Mouse (Mus musculus) MEL (cell line): ENCODE data around the gene Ctrc. TPM values are rescaled to one million over a fixed set of nuclear protein-coding genes. Genes with fewer than 3 reads are reported as not detected.

ENCODE experiments used
- DNase-seq: peaks from one replicate; pipeline ENCODE4 v3.0.0; 2011; ENCODE audit warnings: low read depth, low spot score
- H3K27ac ChIP-seq: 2 replicates; pipeline ENCODE4 v1.5.1; 2012; ENCODE audit warnings: low read depth, mild to moderate bottlenecking, control low read depth, low read length, moderate library complexity; ENCODE audit not compliant: control insufficient read depth
- H3K27me3 ChIP-seq, 2 experiments: fragments of 150-350 bp in 1 of 2; sonication (generic) in 1 of 2; 2 replicates each; pipeline ENCODE4 v1.6.1; 2012; ENCODE audit warnings: low read length in 2 of 2, mild to moderate bottlenecking in 2 of 2, improper control_type of control experiment in 1 of 2, moderate library complexity in 1 of 2; ENCODE audit not compliant: insufficient read depth in 2 of 2, control insufficient read depth in 1 of 2
- H3K36me3 ChIP-seq, 2 experiments: 2 replicates each; pipeline ENCODE4 v1.6.1; 2012 to 2014; ENCODE audit warnings: low read length in 2 of 2, improper control_type of control experiment in 1 of 2, inconsistent platforms in 1 of 2, mild to moderate bottlenecking in 1 of 2; ENCODE audit not compliant: insufficient read depth in 2 of 2, control insufficient read depth in 1 of 2
- H3K4me1 ChIP-seq, 2 experiments: fragments of 150-350 bp in 1 of 2; sonication (generic) in 1 of 2; 2 replicates each; pipeline ENCODE4 v1.6.1; 2012; ENCODE audit warnings: low read length in 2 of 2, improper control_type of control experiment in 1 of 2, mild to moderate bottlenecking in 1 of 2; ENCODE audit not compliant: insufficient read depth in 2 of 2, control insufficient read depth in 1 of 2
- H3K4me3 ChIP-seq, 2 experiments: fragments of 150-350 bp in 1 of 2; sonication (generic) in 1 of 2; 2 replicates each; pipeline ENCODE4 v1.5.1; 2012; ENCODE audit warnings: low read depth in 2 of 2, low read length in 2 of 2, mild to moderate bottlenecking in 2 of 2, moderate library complexity in 2 of 2, control low read depth in 1 of 2, improper control_type of control experiment in 1 of 2; ENCODE audit not compliant: control insufficient read depth in 1 of 2, insufficient read depth in 1 of 2
- H3K79me2 ChIP-seq: 2 replicates; pipeline ENCODE4 v1.6.1; 2012; ENCODE audit warnings: mild to moderate bottlenecking, low read length, moderate library complexity; ENCODE audit not compliant: control insufficient read depth, poor library complexity, insufficient read depth
- H3K9ac ChIP-seq: 2 replicates; pipeline ENCODE4 v1.6.1; 2012; ENCODE audit warnings: low read depth, mild to moderate bottlenecking, control low read depth, low read length, moderate library complexity; ENCODE audit not compliant: control insufficient read depth, poor library complexity, severe bottlenecking
- H3K9me3 ChIP-seq: fragments of 150-350 bp; sonication (generic); replicated peaks from 2 replicates; pipeline ENCODE4 v1.6.1; 2012; ENCODE audit warnings: mild to moderate bottlenecking, low read length, improper control_type of control experiment, moderate library complexity; ENCODE audit not compliant: insufficient read depth
- CHD1 ChIP-seq: IDR thresholded peaks from 2 replicates; pipeline ENCODE4 v1.6.1; 2012; ENCODE audit warnings: low read depth, mild to moderate bottlenecking, inconsistent platforms, low read length, improper control_type of control experiment
- CHD2 ChIP-seq: IDR thresholded peaks from 2 replicates; pipeline ENCODE4 v1.6.1; 2011; ENCODE audit warnings: low read length, improper control_type of control experiment
- CTCF ChIP-seq, 3 experiments: IDR thresholded peaks in 2 of 3; conservative IDR thresholded peaks in 1 of 3; 2 replicates each; pipeline ENCODE4 v1.5.1; 2011 to 2012; ENCODE audit warnings: low read length in 3 of 3, low read depth in 2 of 3, mild to moderate bottlenecking in 2 of 3, improper control_type of control experiment in 1 of 3, inconsistent platforms in 1 of 3, mixed read lengths in 1 of 3, moderate library complexity in 1 of 3; ENCODE audit not compliant: control insufficient read depth in 1 of 3, insufficient read depth in 1 of 3, poor library complexity in 1 of 3, severe bottlenecking in 1 of 3
- EP300 ChIP-seq, 2 experiments: IDR thresholded peaks; 2 replicates each; pipeline ENCODE4 v1.6.1; 2011; ENCODE audit warnings: improper control_type of control experiment in 2 of 2, low read length in 2 of 2, low read depth in 1 of 2, mild to moderate bottlenecking in 1 of 2
- ETS1 ChIP-seq: IDR thresholded peaks from 2 replicates; pipeline ENCODE4 v1.6.1; 2012; ENCODE audit warnings: low read depth, mild to moderate bottlenecking, inconsistent platforms, low read length, improper control_type of control experiment, moderate library complexity
- GABPA ChIP-seq: IDR thresholded peaks from 2 replicates; pipeline ENCODE4 v1.6.1; 2012; ENCODE audit warnings: low read depth, mild to moderate bottlenecking, inconsistent platforms, low read length, improper control_type of control experiment, moderate library complexity
- GATA1 ChIP-seq: IDR thresholded peaks from 2 replicates; pipeline ENCODE4 v1.6.1; 2011; ENCODE audit warnings: low read depth, low read length, improper control_type of control experiment
- HCFC1 ChIP-seq: IDR thresholded peaks from 2 replicates; pipeline ENCODE4 v1.6.1; 2012; ENCODE audit warnings: low read depth, mild to moderate bottlenecking, inconsistent platforms, low read length, improper control_type of control experiment, moderate library complexity
- KAT2A ChIP-seq: conservative IDR thresholded peaks from 2 replicates; pipeline ENCODE4 v1.6.1; 2012; ENCODE audit warnings: low read depth, low read length, improper control_type of control experiment, inconsistent platforms
- MAFK ChIP-seq: IDR thresholded peaks from 2 replicates; pipeline ENCODE4 v1.6.1; 2011; ENCODE audit warnings: low read depth, mild to moderate bottlenecking, low read length, improper control_type of control experiment, borderline replicate concordance
- MEF2A ChIP-seq: IDR thresholded peaks from 2 replicates; pipeline ENCODE4 v1.6.1; 2014; ENCODE audit warnings: low read depth, mild to moderate bottlenecking, inconsistent platforms, low read length, improper control_type of control experiment; ENCODE audit not compliant: poor library complexity, insufficient replicate concordance, severe bottlenecking; ENCODE audit errors: extremely low read depth
- MXI1 ChIP-seq: IDR thresholded peaks from 2 replicates; pipeline ENCODE4 v1.6.1; 2011; ENCODE audit warnings: mild to moderate bottlenecking, low read depth, low read length, improper control_type of control experiment
- MYB ChIP-seq: IDR thresholded peaks from 2 replicates; pipeline ENCODE4 v1.6.1; 2011; ENCODE audit warnings: mild to moderate bottlenecking, low read depth, low read length, improper control_type of control experiment
- NELFE ChIP-seq: IDR thresholded peaks from 2 replicates; pipeline ENCODE4 v1.6.1; 2011; ENCODE audit warnings: low read depth, low read length, improper control_type of control experiment
- POLR2AphosphoS2 ChIP-seq: IDR thresholded peaks from 2 replicates; pipeline ENCODE4 v1.6.1; 2011; ENCODE audit warnings: low read length, improper control_type of control experiment
- RAD21 ChIP-seq: IDR thresholded peaks from 2 replicates; pipeline ENCODE4 v1.6.1; 2011; ENCODE audit warnings: mild to moderate bottlenecking, low read depth, low read length, improper control_type of control experiment
- RCOR1 ChIP-seq: IDR thresholded peaks from 2 replicates; pipeline ENCODE4 v1.6.1; 2012; ENCODE audit warnings: low read depth, mild to moderate bottlenecking, inconsistent platforms, low read length, improper control_type of control experiment
- SMC3 ChIP-seq: IDR thresholded peaks from 2 replicates; pipeline ENCODE4 v1.6.1; 2011; ENCODE audit warnings: low read depth, low read length, improper control_type of control experiment
- TAL1 ChIP-seq: IDR thresholded peaks from 2 replicates; pipeline ENCODE4 v1.6.1; 2012; ENCODE audit warnings: mild to moderate bottlenecking, inconsistent platforms, low read length, moderate library complexity, mixed read lengths
- UBTF ChIP-seq: IDR thresholded peaks from 2 replicates; pipeline ENCODE4 v1.6.1; 2012; ENCODE audit warnings: low read depth, mild to moderate bottlenecking, inconsistent platforms, low read length, improper control_type of control experiment, moderate library complexity, borderline replicate concordance; ENCODE audit not compliant: insufficient read depth
- USF1 ChIP-seq: IDR thresholded peaks from 2 replicates; pipeline ENCODE4 v1.6.1; 2014; ENCODE audit warnings: low read depth, mild to moderate bottlenecking, inconsistent platforms, low read length, improper control_type of control experiment, moderate library complexity
- USF2 ChIP-seq, 2 experiments: IDR thresholded peaks; 2 replicates each; pipeline ENCODE4 v1.6.1; 2011 to 2012; ENCODE audit warnings: improper control_type of control experiment in 2 of 2, low read length in 2 of 2, borderline replicate concordance in 1 of 2, inconsistent platforms in 1 of 2, low read depth in 1 of 2, mild to moderate bottlenecking in 1 of 2; ENCODE audit not compliant: insufficient read depth in 1 of 2
- ZMIZ1 ChIP-seq: IDR thresholded peaks from 2 replicates; pipeline ENCODE4 v1.6.1; 2012; ENCODE audit warnings: low read depth, mild to moderate bottlenecking, inconsistent platforms, low read length, improper control_type of control experiment, moderate library complexity
- ZNF384 ChIP-seq: IDR thresholded peaks from 2 replicates; pipeline ENCODE4 v1.6.1; 2012; ENCODE audit warnings: low read depth, mild to moderate bottlenecking, inconsistent platforms, low read length, improper control_type of control experiment
- polyA plus RNA-seq, 2 experiments: library from polyadenylated mRNA; stranded (reverse) in 1 of 2; unstranded in 1 of 2; fragments of >175 nt in 1 of 2; fragments of >200 nt in 1 of 2; gene quantifications; 2 replicates each; pipeline versions ENCODE4 v1.2.1 to v1.2.4; 2012; ENCODE audit warnings: low replicate concordance in 2 of 2, low read depth in 1 of 2; ENCODE audit not compliant: insufficient read length in 2 of 2, insufficient read depth in 1 of 2, missing spikeins in 1 of 2
- total RNA-seq: library from RNA; depleted of rRNA; stranded (reverse); fragments of 300-350 nt; gene quantifications from 2 replicates; pipeline ENCODE4 v1.2.3, GENCODE M21; 2012

Ctrc gene
- total and polyA plus RNA-seq, 3 experiments: not detected

- DNase-seq: no peak
- no peak for TF ChIP-seq MXI1
- TF ChIP-seq POLR2AphosphoS2: no peak
- no peak for TF ChIP-seq GABPA
- no peak for TF ChIP-seq TAL1
- TF ChIP-seq SMC3: no peak
- no peak for TF ChIP-seq HCFC1
- Histone ChIP-seq H3K4me1 (peaks cover 1 to 21% of the 10 kb centered on the region in 2 experiments; a peak in 3 of 4 replicates), H3K79me2 (peaks cover 19% of the 10 kb centered on the region), H3K9me3 (no peaks in the 10 kb centered on the region), H3K4me3 (no peak overlapping the region), H3K27me3 (no peaks in the 10 kb centered on the region), H3K36me3 (peaks cover 0 to 12% of the 10 kb centered on the region in 2 experiments; a peak in 2 of 4 replicates), H3K9ac (no peak overlapping the region), H3K27ac (no peak overlapping the region)
Observed at GRCm38 (mm10) chr4:141870666-141871332, 24.6 kb upstream of the Ctrc start.

GRCm38 (mm10) chr4:141869436-141870215 lies 23.5 kb upstream of the Ctrc start:
- Histone ChIP-seq H3K36me3 (peaks cover 0 to 7% of the 10 kb centered on the region in 2 experiments; a peak in 2 of 4 replicates), H3K9me3 (no peaks in the 10 kb centered on the region), H3K4me1 (peaks cover 1 to 15% of the 10 kb centered on the region in 2 experiments; a peak in 3 of 4 replicates), H3K9ac (no peak overlapping the region), H3K4me3 (no peak overlapping the region), H3K79me2 (peaks cover 19% of the 10 kb centered on the region), H3K27ac (no peak overlapping the region), H3K27me3 (no peaks in the 10 kb centered on the region)
- no peak for DNase-seq
- TF ChIP-seq HCFC1: no peak
- no peak for TF ChIP-seq RAD21
- no peak for TF ChIP-seq ZNF384
- no peak for TF ChIP-seq ETS1
- TF ChIP-seq USF2 (IDR thresholded peaks at IDR 0.05; ENCODE audit: borderline replicate concordance in 1 of 2, insufficient read depth in 1 of 2, low read depth in 1 of 2, low read length in 2 of 2): no peak
- no peak for TF ChIP-seq UBTF
- TF ChIP-seq USF1: no peak
- TF ChIP-seq MYB: no peak
- no peak for TF ChIP-seq ZMIZ1
- no peak for TF ChIP-seq MEF2A
- no peak for TF ChIP-seq GATA1
- TF ChIP-seq KAT2A: no peak
- no peak for TF ChIP-seq RCOR1
- TF ChIP-seq CHD1: no peak
- no peak for TF ChIP-seq NELFE
- TF ChIP-seq CHD2: no peak
- TF ChIP-seq EP300 (IDR thresholded peaks at IDR 0.05; ENCODE audit: low read depth in 1 of 2, low read length in 2 of 2): no peak
- no peak for TF ChIP-seq MAFK
- no peak for TF ChIP-seq CTCF (IDR thresholded peaks at IDR 0.05 in 2 of 3, conservative IDR thresholded peaks at IDR 0.05 in 1 of 3; ENCODE audit: control insufficient read depth in 1 of 3, insufficient read depth in 1 of 3, low read depth in 2 of 3, low read length in 3 of 3, poor library complexity in 1 of 3, severe bottlenecking in 1 of 3)
- TF ChIP-seq MXI1: no peak
- TF ChIP-seq, all 39 proteins: peak for 0
